Mouse (Mus musculus): ENCODE measurements around the gene A4galt. TPM values are rescaled to one million over a fixed set of nuclear protein-coding genes. Genes with fewer than 3 reads are reported as not detected.

Gene A4galt
- polyA plus RNA-seq, 1 experiment from 2014 or later, result 0.28 TPM

DNA sequence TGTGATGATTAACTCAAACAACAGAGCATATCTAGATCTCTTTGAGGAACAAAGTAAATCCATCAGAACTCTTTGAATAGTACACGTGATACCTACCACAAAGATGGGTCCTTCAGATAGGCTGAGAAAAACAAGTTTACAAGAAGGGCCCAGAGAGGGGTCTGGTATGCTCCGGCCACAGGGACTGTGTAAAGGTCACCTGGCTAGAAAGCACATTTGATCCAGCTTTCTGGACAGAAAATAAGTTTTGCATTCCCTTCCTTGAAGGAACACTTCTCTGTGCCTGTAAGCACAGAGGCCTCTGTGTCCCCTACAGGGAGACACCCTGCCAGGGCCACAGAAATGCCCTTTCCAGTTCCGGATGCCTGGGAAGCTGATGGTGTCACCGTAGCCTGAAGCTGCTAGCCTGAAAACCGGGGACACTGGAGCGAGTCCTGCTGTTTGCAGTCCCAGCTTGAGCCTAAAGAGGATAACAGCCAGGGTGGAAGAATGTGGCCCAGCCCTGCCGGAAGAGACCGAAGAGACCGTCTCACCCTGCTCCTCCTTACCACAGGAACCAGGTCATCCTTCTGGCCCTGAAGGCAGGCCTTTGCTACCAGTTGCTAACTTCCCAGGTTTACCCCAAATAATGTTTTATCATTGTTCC is 31.1 kb downstream of the A4galt start:
- H3K9ac ChIP-seq (replicated peaks; ENCODE audit: low read length), result no peak overlapping the region
- no peak overlapping the region for H3K4me2 ChIP-seq (ENCODE audit: low read depth, low read length)
- no peaks in the 10 kb centered on the region for H3K36me3 ChIP-seq (replicated peaks; ENCODE audit: control insufficient read depth, insufficient read depth, low read depth, low read length)
- ATAC-seq (replicated peaks; ENCODE audit: insufficient number of reproducible peaks, low FRiP score, low TSS enrichment, low read depth) (no peak), DNase-seq (ENCODE audit: low spot score) (no peak)
- no peaks in the 10 kb centered on the region for H3K27me3 ChIP-seq (ENCODE audit: control insufficient read depth, insufficient read depth, low read length)
- H3K4me3 ChIP-seq (ENCODE audit: low read depth, low read length), result no peak overlapping the region
- WGBS, result 47% methylated on average over 9 of the region's 9 CpGs
- no peak overlapping the region for H3K27ac ChIP-seq (replicated peaks; ENCODE audit: low read depth, low read length)
- peaks cover 12% of the 10 kb centered on the region for H3K4me1 ChIP-seq (ENCODE audit: control insufficient read depth, insufficient read depth, low read length)
- H3K9me3 ChIP-seq (replicated peaks; ENCODE audit: control insufficient read depth, low read length), result no peaks in the 10 kb centered on the region

DNA sequence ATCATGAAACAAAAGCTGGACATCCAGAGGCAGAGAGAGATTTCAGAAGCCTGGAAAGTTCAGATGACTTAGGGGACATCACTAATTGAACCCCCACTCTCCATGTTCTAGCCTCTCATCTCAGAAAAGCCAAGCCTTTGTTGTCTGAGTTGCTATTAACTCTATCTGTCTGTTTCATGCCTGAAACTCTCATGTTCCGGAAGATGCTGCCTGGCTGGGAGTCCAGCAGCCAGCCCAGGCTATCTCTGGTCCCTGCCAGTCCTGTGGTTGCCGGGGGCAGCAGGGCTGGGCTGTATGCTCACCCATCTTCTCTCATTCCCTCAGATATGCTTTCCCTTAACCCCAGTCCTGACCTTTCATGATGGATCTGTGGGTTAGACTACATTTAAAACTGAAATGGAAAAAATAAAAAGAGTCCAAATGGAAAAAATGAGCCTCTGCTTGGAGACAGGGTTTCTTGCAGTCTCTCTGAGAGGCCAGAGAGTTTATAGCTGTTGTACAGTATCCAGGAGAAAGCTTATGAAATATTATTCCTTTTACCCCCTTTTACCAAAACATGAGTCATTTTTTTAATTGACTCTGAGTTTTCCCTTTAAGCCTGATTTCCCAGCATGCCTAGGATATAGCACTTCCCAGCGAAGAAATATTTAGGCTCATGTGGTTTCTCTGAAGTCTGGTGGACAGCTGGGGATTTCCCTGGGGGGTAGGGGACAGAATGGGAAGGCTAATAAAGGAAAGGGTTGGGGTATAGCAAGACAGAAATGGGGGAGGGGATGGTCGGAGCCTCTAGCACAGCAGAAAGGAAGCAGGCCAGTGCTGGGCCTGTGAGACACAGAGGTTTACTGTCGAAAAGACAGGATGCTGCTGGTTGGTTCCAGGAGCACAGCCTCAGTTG is 36.0 kb downstream of the A4galt start:
- Histone ChIP-seq H3K9ac (replicated peaks; ENCODE audit: low read length) (0 out of 2 replicates have a peak overlapping the region, but pooled peaks have one; percentile 18), H3K27ac (replicated peaks; ENCODE audit: low read depth, low read length) (peak overlapping the region; percentile 47), H3K4me1 (ENCODE audit: control insufficient read depth, insufficient read depth, low read length) (no peaks in the 10 kb centered on the region), H3K4me2 (ENCODE audit: low read depth, low read length) (no peak overlapping the region), H3K9me3 (replicated peaks; ENCODE audit: control insufficient read depth, low read length) (no peaks in the 10 kb centered on the region), H3K36me3 (replicated peaks; ENCODE audit: control insufficient read depth, insufficient read depth, low read depth, low read length) (no peaks in the 10 kb centered on the region), H3K27me3 (ENCODE audit: control insufficient read depth, insufficient read depth, low read length) (no peaks in the 10 kb centered on the region), H3K4me3 (ENCODE audit: low read depth, low read length) (no peak overlapping the region)
- DNase-seq (ENCODE audit: low spot score), result peak; percentile 58
- WGBS, result 27% methylated on average over 5 of the region's 5 CpGs
- peak; percentile 56; the same call in 1 of the 2 replicates for ATAC-seq (replicated peaks; ENCODE audit: insufficient number of reproducible peaks, low FRiP score, low TSS enrichment, low read depth)

DNA sequence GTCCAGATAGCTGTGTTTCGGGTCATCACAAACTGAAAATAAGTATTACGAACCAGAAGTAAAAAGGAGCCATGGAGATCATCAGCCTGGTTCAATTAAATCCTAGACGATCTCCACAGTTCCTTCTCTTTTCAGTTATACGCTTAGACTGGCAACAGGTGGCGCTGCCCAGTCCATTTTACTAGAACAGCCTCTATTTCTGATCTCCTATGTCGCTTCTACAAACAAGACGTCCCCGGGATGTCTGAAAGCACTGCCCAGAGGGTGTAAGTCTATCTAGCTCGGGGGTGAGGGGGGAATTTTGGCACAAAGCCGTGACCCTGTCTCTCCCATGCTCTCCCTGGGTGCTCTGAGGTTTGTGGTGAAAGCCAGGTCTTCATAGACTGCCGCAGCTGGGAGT is 41.3 kb downstream of the A4galt start:
- Histone ChIP-seq H3K9ac (replicated peaks; ENCODE audit: low read length) (no peak overlapping the region), H3K4me2 (ENCODE audit: low read depth, low read length) (peak overlapping the region; percentile 49), H3K9me3 (replicated peaks; ENCODE audit: control insufficient read depth, low read length) (no peaks in the 10 kb centered on the region), H3K27me3 (ENCODE audit: control insufficient read depth, insufficient read depth, low read length) (no peaks in the 10 kb centered on the region), H3K4me3 (ENCODE audit: low read depth, low read length) (peak overlapping the region; percentile 9; the same call in 1 of the 2 replicates), H3K36me3 (replicated peaks; ENCODE audit: control insufficient read depth, insufficient read depth, low read depth, low read length) (no peaks in the 10 kb centered on the region), H3K27ac (replicated peaks; ENCODE audit: low read depth, low read length) (no peak overlapping the region), H3K4me1 (ENCODE audit: control insufficient read depth, insufficient read depth, low read length) (no peaks in the 10 kb centered on the region)
- ATAC-seq (replicated peaks; ENCODE audit: insufficient number of reproducible peaks, low FRiP score, low TSS enrichment, low read depth), result no peak
- peak; percentile 80 for DNase-seq (ENCODE audit: low spot score)
- WGBS, result 22% methylated on average over 11 of the region's 11 CpGs

DNA sequence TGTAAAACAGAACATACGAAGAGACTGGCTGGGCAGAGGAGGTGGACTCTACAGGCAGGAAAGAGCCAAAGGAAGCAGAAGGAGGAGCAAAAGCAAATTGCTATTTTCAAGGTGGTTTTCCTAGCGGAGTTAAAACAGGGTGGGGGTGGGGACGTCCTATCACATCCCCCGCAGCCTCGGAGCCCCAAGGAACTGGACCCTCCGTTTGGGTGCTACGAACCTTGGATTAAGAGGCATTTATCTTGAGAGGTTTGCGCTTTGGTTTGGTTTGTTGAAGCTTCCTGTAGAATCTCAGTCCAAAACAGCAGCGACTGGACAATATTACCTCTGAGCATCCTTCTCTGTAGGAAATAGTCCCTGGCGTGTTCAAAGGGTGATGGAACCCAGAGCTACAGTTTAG is 41.9 kb downstream of the A4galt start:
- ATAC-seq (replicated peaks; ENCODE audit: insufficient number of reproducible peaks, low FRiP score, low TSS enrichment, low read depth) (no peak), DNase-seq (ENCODE audit: low spot score) (no peak)
- H3K36me3 ChIP-seq (replicated peaks; ENCODE audit: control insufficient read depth, insufficient read depth, low read depth, low read length), result no peaks in the 10 kb centered on the region
- peak overlapping the region; percentile 29; the same call in 1 of the 2 replicates for H3K9ac ChIP-seq (replicated peaks; ENCODE audit: low read length)
- H3K4me1 ChIP-seq (ENCODE audit: control insufficient read depth, insufficient read depth, low read length), result no peaks in the 10 kb centered on the region
- WGBS, result 11% methylated on average over 10 of the region's 10 CpGs
- no peaks in the 10 kb centered on the region for H3K27me3 ChIP-seq (ENCODE audit: control insufficient read depth, insufficient read depth, low read length)
- no peak overlapping the region for H3K27ac ChIP-seq (replicated peaks; ENCODE audit: low read depth, low read length)
- H3K4me3 ChIP-seq (ENCODE audit: low read depth, low read length), result peak overlapping the region; percentile 9; the same call in 1 of the 2 replicates
- H3K9me3 ChIP-seq (replicated peaks; ENCODE audit: control insufficient read depth, low read length), result no peaks in the 10 kb centered on the region
- H3K4me2 ChIP-seq (ENCODE audit: low read depth, low read length), result peak overlapping the region; percentile 49

DNA sequence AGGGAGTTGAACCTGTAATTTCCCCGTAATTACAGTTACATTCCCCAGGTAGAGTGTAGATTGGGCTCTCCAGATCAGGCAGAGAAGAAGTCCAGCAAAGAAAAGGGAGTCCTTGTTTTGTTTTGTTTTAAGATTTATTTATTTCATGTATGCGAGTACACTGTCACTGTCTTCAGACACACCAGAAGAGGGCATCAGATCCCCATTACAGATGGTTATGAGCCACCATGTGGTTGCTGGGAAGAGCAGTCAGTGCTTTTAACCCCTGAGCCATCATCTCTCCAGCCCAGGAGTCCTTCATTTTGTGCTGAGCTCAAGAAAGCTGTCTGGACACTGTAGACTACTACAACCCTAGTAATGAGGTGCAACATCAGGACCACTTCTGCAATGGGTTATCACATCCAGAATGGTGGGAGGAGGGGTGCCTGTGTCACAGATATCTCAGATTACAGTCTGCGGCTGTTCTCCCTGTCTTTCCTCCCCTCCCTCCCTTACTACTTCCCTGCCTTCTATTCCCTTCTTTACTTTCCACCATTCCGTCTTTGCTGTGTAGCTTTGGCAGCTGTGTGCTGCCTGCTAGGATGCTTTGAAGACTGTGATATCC is 42.4 kb downstream of the A4galt start:
- H3K4me1 ChIP-seq (ENCODE audit: control insufficient read depth, insufficient read depth, low read length), result no peaks in the 10 kb centered on the region
- peak overlapping the region; percentile 49 for H3K4me2 ChIP-seq (ENCODE audit: low read depth, low read length)
- peak overlapping the region; percentile 29; the same call in 1 of the 2 replicates for H3K9ac ChIP-seq (replicated peaks; ENCODE audit: low read length)
- peak overlapping the region; percentile 9; the same call in 1 of the 2 replicates for H3K4me3 ChIP-seq (ENCODE audit: low read depth, low read length)
- H3K36me3 ChIP-seq (replicated peaks; ENCODE audit: control insufficient read depth, insufficient read depth, low read depth, low read length), result no peaks in the 10 kb centered on the region
- WGBS, result 39% methylated on average over 4 of the region's 4 CpGs
- no peaks in the 10 kb centered on the region for H3K9me3 ChIP-seq (replicated peaks; ENCODE audit: control insufficient read depth, low read length)
- no peak for ATAC-seq (replicated peaks; ENCODE audit: insufficient number of reproducible peaks, low FRiP score, low TSS enrichment, low read depth)
- peak; percentile 59 for DNase-seq (ENCODE audit: low spot score)
- no peak overlapping the region for H3K27ac ChIP-seq (replicated peaks; ENCODE audit: low read depth, low read length)
- H3K27me3 ChIP-seq (ENCODE audit: control insufficient read depth, insufficient read depth, low read length), result no peaks in the 10 kb centered on the region

DNA sequence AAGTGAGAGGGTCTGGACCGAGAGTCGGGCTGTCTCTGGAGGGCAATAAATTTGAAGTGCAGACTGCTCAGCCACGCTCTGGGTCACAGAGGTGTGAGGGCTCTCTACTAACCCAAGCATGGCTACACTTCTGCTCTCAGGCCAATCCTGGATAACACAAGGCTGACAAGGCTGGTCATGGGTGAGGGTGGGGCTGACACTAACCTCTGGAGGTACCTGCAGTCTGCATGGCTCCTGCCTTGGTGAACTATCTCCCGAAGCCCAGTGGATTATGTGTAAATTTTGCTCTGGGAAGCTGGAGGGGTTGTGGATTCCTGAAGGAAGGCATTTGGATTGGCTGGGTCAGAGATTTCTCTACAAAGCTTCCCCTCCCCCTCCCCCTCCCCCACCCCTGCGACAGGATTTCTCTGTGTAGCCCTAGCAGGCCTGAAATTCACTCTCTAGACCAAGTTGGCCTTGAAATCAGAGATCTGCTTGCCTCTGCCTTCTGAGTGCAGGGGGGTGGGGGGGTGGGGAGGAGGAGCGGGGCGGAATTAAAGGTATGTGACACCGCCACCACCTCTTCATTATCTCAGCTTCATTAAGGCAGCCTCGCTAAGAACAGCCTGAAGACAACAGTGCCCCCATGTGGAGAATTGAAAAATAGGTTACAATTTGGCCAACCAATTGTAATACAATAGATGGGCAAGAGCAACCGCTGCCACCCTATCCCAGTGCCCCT is 46.7 kb downstream of the A4galt start:
- no peak overlapping the region for H3K4me2 ChIP-seq (ENCODE audit: low read depth, low read length)
- H3K9me3 ChIP-seq (replicated peaks; ENCODE audit: control insufficient read depth, low read length), result no peaks in the 10 kb centered on the region
- DNase-seq (ENCODE audit: low spot score), result peak; percentile 74
- H3K27me3 ChIP-seq (ENCODE audit: control insufficient read depth, insufficient read depth, low read length), result no peaks in the 10 kb centered on the region
- no peak; the same call in 1 of the 2 replicates for ATAC-seq (replicated peaks; ENCODE audit: insufficient number of reproducible peaks, low FRiP score, low TSS enrichment, low read depth)
- no peaks in the 10 kb centered on the region for H3K36me3 ChIP-seq (replicated peaks; ENCODE audit: control insufficient read depth, insufficient read depth, low read depth, low read length)
- no peak overlapping the region for H3K9ac ChIP-seq (replicated peaks; ENCODE audit: low read length)
- H3K4me1 ChIP-seq (ENCODE audit: control insufficient read depth, insufficient read depth, low read length), result no peaks in the 10 kb centered on the region
- WGBS, result 26% methylated on average over 10 of the region's 10 CpGs
- no peak overlapping the region for H3K4me3 ChIP-seq (ENCODE audit: low read depth, low read length)
- H3K27ac ChIP-seq (replicated peaks; ENCODE audit: low read depth, low read length), result no peak overlapping the region

DNA sequence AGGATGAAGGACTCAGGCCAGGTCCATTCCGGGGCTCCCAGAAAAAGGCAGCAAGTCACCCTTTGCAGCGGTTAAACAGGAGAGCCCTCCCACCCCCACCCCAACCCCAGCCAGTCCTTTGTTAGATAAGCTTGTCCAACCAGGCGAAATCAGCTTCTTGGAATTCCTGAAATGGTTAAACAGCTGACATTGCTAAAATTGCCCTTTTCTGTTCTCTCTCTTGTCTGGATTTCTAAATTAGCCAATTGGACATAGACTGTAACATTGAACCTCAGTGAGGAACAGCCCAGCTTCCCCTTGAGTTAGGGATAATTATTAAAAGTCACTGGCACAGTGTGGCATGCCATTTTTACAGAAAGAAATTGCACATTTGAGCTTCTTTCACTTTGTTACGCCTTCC is 49.2 kb downstream of the A4galt start:
- 77% methylated on average over 4 of the region's 4 CpGs for WGBS
- no peak overlapping the region for H3K4me2 ChIP-seq (ENCODE audit: low read depth, low read length)
- no peaks in the 10 kb centered on the region for H3K27me3 ChIP-seq (ENCODE audit: control insufficient read depth, insufficient read depth, low read length)
- no peak overlapping the region for H3K9ac ChIP-seq (replicated peaks; ENCODE audit: low read length)
- H3K9me3 ChIP-seq (replicated peaks; ENCODE audit: control insufficient read depth, low read length), result no peaks in the 10 kb centered on the region
- no peaks in the 10 kb centered on the region for H3K36me3 ChIP-seq (replicated peaks; ENCODE audit: control insufficient read depth, insufficient read depth, low read depth, low read length)
- no peak overlapping the region for H3K4me3 ChIP-seq (ENCODE audit: low read depth, low read length)
- no peak for ATAC-seq (replicated peaks; ENCODE audit: insufficient number of reproducible peaks, low FRiP score, low TSS enrichment, low read depth)
- no peaks in the 10 kb centered on the region for H3K4me1 ChIP-seq (ENCODE audit: control insufficient read depth, insufficient read depth, low read length)
- DNase-seq (ENCODE audit: low spot score), result no peak
- H3K27ac ChIP-seq (replicated peaks; ENCODE audit: low read depth, low read length), result no peak overlapping the region

Measured in embryonic facial prominence, embryonic 11.5 days (tissue).